Comparison of ENCODE assay signal across 8 mouse cellular contexts in the genomic region with DNA sequence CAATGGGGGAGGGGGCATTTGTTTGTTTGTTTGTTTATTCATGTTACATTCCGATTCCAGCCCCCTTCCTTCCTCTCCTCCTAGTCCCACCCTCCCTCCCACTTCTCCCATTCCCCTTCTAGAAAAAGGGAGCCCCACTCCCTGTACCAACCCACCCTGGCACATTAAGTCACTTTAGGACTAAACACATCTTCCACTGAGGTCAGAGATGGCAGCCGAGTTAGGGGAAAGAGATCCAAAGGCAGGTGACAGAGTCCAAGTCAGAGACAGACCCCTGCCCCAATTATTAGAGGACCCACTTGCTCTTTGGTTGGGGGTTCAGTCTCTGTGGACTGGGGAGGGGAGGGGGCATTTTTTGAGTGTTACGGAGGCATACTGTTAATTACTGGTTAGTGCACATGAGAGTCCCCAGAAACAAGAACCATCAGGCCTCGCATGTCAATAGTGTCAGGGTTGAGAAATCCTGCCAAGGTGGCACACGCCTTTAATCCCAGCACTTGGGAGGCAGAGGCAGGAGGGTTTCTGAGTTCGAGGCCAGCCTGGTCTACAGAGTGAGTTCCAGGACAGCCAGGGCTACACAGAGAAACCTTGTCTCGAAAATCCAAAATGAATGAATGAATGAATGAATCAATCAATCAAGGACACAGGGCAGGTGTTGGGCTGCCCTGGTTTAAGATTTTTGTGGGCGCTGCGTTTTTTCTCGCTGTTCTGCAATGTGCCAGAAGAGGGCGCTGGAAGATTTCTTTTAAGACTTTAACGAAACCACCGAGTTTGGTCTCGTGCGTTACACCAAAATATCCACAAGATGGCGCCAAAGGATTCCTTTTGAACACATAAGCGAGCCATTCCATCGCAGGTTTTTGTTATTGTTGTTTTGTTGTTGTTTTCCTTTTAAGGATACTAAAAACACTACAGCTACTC.
DNase-seq lines count a peak whose midpoint lies in the region; ATAC-seq and TF ChIP-seq lines count a peak whose summit lies in the region.

No protein-coding gene starts in this region.

- intact Hi-C loops in gastrocnemius, postnatal 14 days (cut with DNase I; ENCODE audit: low total_unique reads) = loop anchor here (5.0 kb wide), 2 partner anchors 218 to 258 kb away; no protein-coding TSS in a partner anchor

- ATAC-seq in activated CD4-positive, CD25-positive, alpha-beta regulatory T cell, adult 4 months = peak; percentile 90
- ATAC-seq in inflammation-experienced regulatory T-cells, adult 6 months = peak; percentile 91

- H3K4me3 ChIP-seq in cortical plate, adult 2 months (ENCODE audit: insufficient read depth, low read length) = no peak overlapping the region

- no peak for TF ChIP-seq POLR2A in cortical plate, adult 2 months (IDR thresholded peaks at IDR 0.05; ENCODE audit: extremely low read depth, insufficient read depth, low read length)

- no peaks in the 10 kb centered on the region for H3K4me1 ChIP-seq in cortical plate, adult 2 months (ENCODE audit: control insufficient read depth, insufficient read depth, low read length)

- peak; percentile 79 for DNase-seq in gastrocnemius, postnatal 14 days
- DNase-seq in left cerebral cortex, adult 9 months (ENCODE audit: low spot score in 2 of 2) = peak; percentile 68 to 98
- DNase-seq in mesoderm, embryonic 11.5 days (ENCODE audit: low read depth, low spot score) = peak; percentile 94
- DNase-seq in right cerebral cortex, postnatal 25 days = peak; percentile 69
- DNase-seq in urinary bladder, postnatal 4 days (ENCODE audit: low spot score in 2 of 2) = peak; percentile 74 to 88

- peak; percentile 94 for TF ChIP-seq CTCF in cortical plate, adult 2 months (IDR thresholded peaks at IDR 0.05; ENCODE audit: extremely low read depth, insufficient read depth, low read length)

- H3K27ac ChIP-seq in cortical plate, adult 2 months (ENCODE audit: insufficient read depth, low read length) = no peak overlapping the region
